Mouse (Mus musculus) liver, embryonic 14.5 days (tissue): ENCODE measurements around the gene Smim24. TPM values are rescaled to one million over a fixed set of nuclear protein-coding genes. Genes with fewer than 3 reads are reported as not detected.
A peak's percentile ranks its signal among the peaks of the same experiment; 100 is the strongest.

Experiments used
- ATAC-seq: fragments of 200-750 bp; cut with Nextera tagmentation; 2 replicates; pipeline ENCODE4 v1.8.0; 2017; ENCODE audit warnings: moderate number of reproducible peaks, mild to moderate bottlenecking, moderate library complexity; ENCODE audit not compliant: insufficient read depth
- DNase-seq, 3 experiments: peaks; one replicate each; pipeline ENCODE4 v3.0.0-alpha.2; 2012 to 2013; ENCODE audit warnings: low read depth in 3 of 3, low spot score in 3 of 3
- H3K27ac ChIP-seq: fragments of 300-500 bp; sonication (generic); 2 replicates; pipeline ENCODE4 v1.5.1; 2014; ENCODE audit warnings: moderate library complexity, mild to moderate bottlenecking, control low read depth, inconsistent platforms
- H3K27me3 ChIP-seq: fragments of 300-500 bp; sonication (generic); 2 replicates; pipeline ENCODE4 v1.6.1; 2014; ENCODE audit warnings: mild to moderate bottlenecking, low read length, moderate library complexity; ENCODE audit not compliant: control insufficient read depth, insufficient read depth
- H3K36me3 ChIP-seq: fragments of 300-500 bp; sonication (generic); replicated peaks from 2 replicates; pipeline ENCODE4 v1.6.1; 2014; ENCODE audit warnings: low read depth; ENCODE audit not compliant: control insufficient read depth, insufficient read depth
- H3K4me1 ChIP-seq, 2 experiments: fragments of 200-500 bp in 1 of 2; fragments of 300-500 bp in 1 of 2; sonication (generic) in 1 of 2; replicated peaks; 2 replicates each; pipeline ENCODE4 v1.6.1; 2012 to 2014; ENCODE audit warnings: antibody characterized with exemption in 1 of 2, inconsistent platforms in 1 of 2, low read length in 1 of 2; ENCODE audit not compliant: control insufficient read depth in 2 of 2, insufficient read depth in 2 of 2
- H3K4me2 ChIP-seq: fragments of 300-500 bp; sonication (generic); 2 replicates; pipeline ENCODE4 v1.6.1; 2014; ENCODE audit warnings: low read depth, mild to moderate bottlenecking, control low read depth, moderate library complexity
- H3K4me3 ChIP-seq, 2 experiments: fragments of 200-500 bp in 1 of 2; fragments of 300-500 bp in 1 of 2; sonication (generic) in 1 of 2; 2 replicates each; pipeline ENCODE4 v1.5.1; 2012 to 2014; ENCODE audit warnings: low read depth in 2 of 2, low read length in 2 of 2, mild to moderate bottlenecking in 2 of 2, control low read depth in 1 of 2, inconsistent platforms in 1 of 2, moderate library complexity in 1 of 2; ENCODE audit not compliant: insufficient read depth in 1 of 2
- H3K9ac ChIP-seq: fragments of 300-500 bp; sonication (generic); replicated peaks from 2 replicates; pipeline ENCODE4 v1.6.1; 2014; ENCODE audit warnings: mild to moderate bottlenecking, control low read depth, moderate library complexity
- H3K9me3 ChIP-seq: fragments of 300-500 bp; sonication (generic); 2 replicates; pipeline ENCODE4 v1.6.1; 2016; ENCODE audit warnings: low read length, mixed read lengths; ENCODE audit not compliant: control insufficient read depth
- CTCF ChIP-seq: IDR thresholded peaks from 2 replicates; pipeline ENCODE4 v1.5.1; 2016; ENCODE audit warnings: antibody characterized with exemption, low read depth, control low read depth
- EP300 ChIP-seq: IDR thresholded peaks from 2 replicates; pipeline ENCODE4 v1.6.1; 2016; ENCODE audit warnings: antibody characterized with exemption, low read depth
- WGBS: fragments of 180-500 bp; shearing (Covaris S2); extraction: QIAGEN DNeasy Blood & Tissue Kit; methylation state at CpG from one replicate; pipeline ENCODE4 v1.1.7; 2014; ENCODE audit not compliant: insufficient replicate concordance; 5-methylcytosine and 5-hydroxymethylcytosine counted together
- polyA plus RNA-seq, 2 experiments: library from polyadenylated mRNA; depleted of rRNA in 1 of 2; stranded (reverse) in 1 of 2; unstranded in 1 of 2; fragments of >200 nt; fragmentation: Nextera tagmentation in 1 of 2; extraction: Ambion mirVana in 1 of 2; gene quantifications; 2 replicates each; pipeline versions ENCODE4 v1.2.1 to v1.2.3; 2012 to 2014

Smim24 gene
- polyA plus RNA-seq, 2 experiments = 1.7 to 1.9 TPM

- Histone ChIP-seq H3K4me1 (peaks cover 41 to 50% of the 10 kb centered on the region in 2 experiments), H3K27ac (no peak overlapping the region), H3K9me3 (no peaks in the 10 kb centered on the region), H3K4me2 (no peak overlapping the region), H3K9ac (no peak overlapping the region), H3K36me3 (no peaks in the 10 kb centered on the region; the same call in 1 of the 2 replicates), H3K27me3 (no peaks in the 10 kb centered on the region), H3K4me3 (no peak overlapping the region)
- 54% methylated on average over 4 of the region's 4 CpGs for WGBS
- TF ChIP-seq EP300 (no peak), CTCF (no peak)
- DNase-seq = no peak
- ATAC-seq = no peak
Observed at GRCm38 (mm10) chr10:81355533-81355932, 37.3 kb upstream of the Smim24 start.

DNA sequence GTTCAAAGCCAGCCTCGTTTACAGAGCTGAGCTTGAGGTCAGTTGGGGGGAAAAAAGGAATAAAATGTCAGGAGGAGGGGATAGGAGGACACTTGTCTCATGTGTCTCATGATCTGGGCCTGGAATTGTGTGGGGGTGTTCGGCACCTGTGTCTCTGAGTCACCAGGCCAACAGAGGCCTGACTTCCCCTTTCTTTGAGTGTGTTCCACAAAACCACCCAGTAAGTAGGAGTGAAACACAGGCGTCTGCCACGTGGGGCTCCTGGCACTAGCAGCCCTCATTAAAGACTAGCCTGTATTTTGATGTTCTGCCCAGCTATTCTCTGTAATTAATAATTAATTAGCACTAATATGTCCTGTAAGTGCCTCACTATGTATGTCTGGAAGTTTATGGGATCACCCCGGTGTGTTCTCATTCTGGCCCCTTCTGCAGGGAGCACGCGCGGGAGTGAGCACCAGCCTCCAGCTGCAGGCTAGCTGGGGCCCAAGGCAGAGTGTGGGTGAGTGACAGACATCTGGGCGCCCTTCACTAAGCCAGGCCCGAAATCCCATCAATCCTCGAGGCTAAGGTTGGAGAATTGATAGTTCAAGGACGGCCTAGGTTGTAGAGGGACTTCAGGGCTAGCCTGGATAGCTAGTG lies 36.4 kb upstream of the Smim24 start:
- peaks cover 7% of the 10 kb centered on the region for H3K36me3 ChIP-seq
- no peaks in the 10 kb centered on the region for H3K27me3 ChIP-seq
- DNase-seq (no peak), ATAC-seq (no peak)
- no peaks in the 10 kb centered on the region for H3K9me3 ChIP-seq
- WGBS = 24% methylated on average over 12 of the region's 12 CpGs
- no peak for TF ChIP-seq EP300
- TF ChIP-seq CTCF = no peak
- H3K4me1 ChIP-seq = peaks cover 43 to 51% of the 10 kb centered on the region in 2 experiments
- peak overlapping the region; percentile 77 for H3K9ac ChIP-seq
- H3K4me3 ChIP-seq = peak overlapping the region; percentile 54 to 64
- peak overlapping the region; percentile 63 for H3K27ac ChIP-seq
- peak overlapping the region; percentile 82 for H3K4me2 ChIP-seq

DNA sequence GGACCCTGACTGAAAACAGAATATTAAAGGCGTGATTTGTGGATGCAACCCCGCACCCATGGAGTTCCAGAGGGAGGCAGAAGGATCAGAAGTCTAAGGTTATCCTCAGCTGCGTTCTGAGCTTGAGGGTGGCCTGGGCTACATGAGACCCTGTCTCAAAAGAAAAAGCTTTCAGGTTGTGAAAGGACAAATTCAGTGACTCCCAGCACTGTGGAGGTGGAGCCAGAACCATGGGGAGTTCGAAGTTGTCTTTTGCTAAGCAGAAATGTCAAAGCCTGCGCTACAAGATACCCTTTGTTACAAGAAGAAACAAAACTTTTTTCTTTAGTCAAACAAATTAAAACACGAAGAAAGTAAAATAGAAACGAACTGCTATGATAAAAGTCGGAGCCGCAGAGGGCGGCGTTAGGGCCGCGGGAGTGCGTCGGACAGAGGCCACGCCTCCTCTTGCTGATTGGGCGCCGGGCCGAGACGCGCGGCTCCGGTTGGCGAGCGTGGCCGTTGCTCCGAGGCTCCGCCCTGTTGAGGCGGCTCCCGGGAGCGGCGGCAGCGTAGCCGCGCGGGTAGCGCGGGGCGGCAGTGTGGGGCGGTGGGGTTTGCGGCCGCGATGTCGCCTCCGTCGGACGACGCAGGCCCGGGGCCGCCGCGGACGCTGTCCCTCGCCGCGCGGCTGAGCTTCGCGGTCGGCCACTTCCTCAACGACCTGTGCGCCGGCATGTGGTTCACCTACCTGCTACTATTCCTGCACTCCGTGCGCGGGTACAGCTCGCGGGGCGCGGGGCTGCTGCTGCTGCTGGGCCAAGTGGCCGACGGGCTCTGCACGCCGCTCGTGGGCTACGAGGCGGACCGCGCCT lies 35.6 kb upstream of the Smim24 start, which contains the start of gene Mfsd12:
TSS of gene Mfsd12 (plus strand) at position 501 of the 854 bp plus-strand sequence.
- TF ChIP-seq EP300 (no peak), CTCF (no peak)
- Histone ChIP-seq H3K4me2 (peak within 1 kb of the TSS; percentile 82), H3K4me3 (peak within 1 kb of the TSS; percentile 64 to 88), H3K27ac (peak within 1 kb of the TSS; percentile 86), H3K9me3 (no peaks in the 10 kb centered on the region), H3K36me3 (peaks cover 13% of the 10 kb centered on the region), H3K27me3 (no peaks in the 10 kb centered on the region), H3K4me1 (peaks cover 43 to 51% of the 10 kb centered on the region in 2 experiments), H3K9ac (peak within 1 kb of the TSS; percentile 89)
- DNase-seq (peak; percentile 82 to 85 (median 83)), ATAC-seq (peak; percentile 84)
- 2% methylated on average over 70 of the region's 79 CpGs for WGBS

- ATAC-seq = no peak
- H3K9ac ChIP-seq = peak overlapping the region; percentile 89
- TF ChIP-seq CTCF (no peak), EP300 (no peak)
Observed at GRCm38 (mm10) chr10:81358209-81358608, 34.6 kb upstream of the Smim24 start.

DNA sequence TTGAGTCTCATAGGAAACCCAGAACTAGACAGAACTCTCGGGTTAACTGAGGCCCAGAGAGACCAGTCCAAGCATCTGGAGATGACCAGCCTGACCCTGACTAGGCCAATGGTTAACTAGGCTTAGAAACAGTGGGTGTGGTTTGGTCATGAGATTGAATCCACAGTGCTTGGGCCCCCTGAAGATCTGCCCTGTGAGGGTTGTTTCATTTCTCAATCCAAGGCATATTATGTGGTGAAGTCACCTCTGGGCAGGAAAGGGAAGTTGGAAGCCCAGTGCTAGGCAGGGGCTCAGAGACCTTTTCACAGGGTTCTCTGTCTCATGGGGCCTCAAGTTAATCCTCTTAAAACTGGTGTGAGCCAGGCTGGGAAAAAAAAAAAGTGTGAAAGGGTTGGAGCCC lies 34.0 kb upstream of the Smim24 start:
- peak overlapping the region; percentile 86 for H3K27ac ChIP-seq
- H3K9ac ChIP-seq = peak overlapping the region; percentile 89
- ATAC-seq = no peak

More at GRCm38 (mm10) chr10:81358209-81358608, 34.6 kb upstream of the Smim24 start:
- Histone ChIP-seq H3K4me1 (peaks cover 47 to 52% of the 10 kb centered on the region in 2 experiments), H3K4me3 (peak overlapping the region; percentile 64 to 88), H3K36me3 (peaks cover 17% of the 10 kb centered on the region), H3K9me3 (no peaks in the 10 kb centered on the region), H3K4me2 (peak overlapping the region; percentile 82), H3K27me3 (no peaks in the 10 kb centered on the region), H3K27ac (peak overlapping the region; percentile 86)
- no peak for DNase-seq
- WGBS = 17% methylated on average over 4 of the region's 4 CpGs

More for the DNA sequence above, 34.0 kb upstream of the Smim24 start:
- H3K27me3 ChIP-seq = no peaks in the 10 kb centered on the region
- H3K4me3 ChIP-seq = peak overlapping the region; percentile 64 to 88
- WGBS = 32% methylated on average over 1 of the region's 1 CpGs
- peaks cover 53 to 58% of the 10 kb centered on the region in 2 experiments for H3K4me1 ChIP-seq
- no peak for DNase-seq
- TF ChIP-seq EP300 (no peak), CTCF (no peak)
- H3K4me2 ChIP-seq = peak overlapping the region; percentile 82
- H3K36me3 ChIP-seq = peaks cover 24% of the 10 kb centered on the region
- H3K9me3 ChIP-seq = no peaks in the 10 kb centered on the region
